Mouse (Mus musculus) liver, embryonic 14.5 days (tissue): Measurements from ENCODE around the gene Cacng6.

Experiments used
- CTCF ChIP-seq: IDR thresholded peaks from 2 replicates; pipeline ENCODE4 v1.5.1; 2016; ENCODE audit warnings: antibody characterized with exemption, low read depth, control low read depth
- EP300 ChIP-seq: IDR thresholded peaks from 2 replicates; pipeline ENCODE4 v1.6.1; 2016; ENCODE audit warnings: antibody characterized with exemption, low read depth

DNA sequence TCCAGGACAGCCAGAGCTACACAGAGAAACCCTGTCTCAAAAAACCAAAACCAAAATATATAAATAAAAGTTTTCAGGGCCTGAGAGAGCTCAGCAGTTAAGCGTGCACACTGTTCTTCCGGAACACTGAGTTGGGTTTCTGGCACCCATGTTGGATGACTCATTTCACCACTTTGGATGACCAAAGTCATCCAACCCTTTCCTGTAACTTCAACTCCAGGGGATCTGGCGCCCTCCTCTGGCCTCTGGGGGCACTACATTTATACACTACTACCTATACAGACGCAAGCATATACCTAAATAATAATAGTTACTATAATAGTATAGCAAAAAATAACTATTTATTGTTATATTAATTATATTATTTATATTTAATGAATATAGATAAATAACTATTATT lies 47.2 kb upstream of the Cacng6 start:
- TF ChIP-seq CTCF: peak; percentile 41; the same call in 1 of the 2 replicates
- no peak for TF ChIP-seq EP300
